Mouse (Mus musculus) left cerebral cortex, postnatal 10 days (tissue): ENCODE measurements around the gene Efna5. TPM values are rescaled to one million over a fixed set of nuclear protein-coding genes. Genes with fewer than 3 reads are reported as not detected.

Experiments used
- DNase-seq, 2 experiments: peaks; one replicate each; pipeline ENCODE4 v3.0.0; 2021 to 2022; ENCODE audit warnings: low spot score in 2 of 2, mixed read lengths in 1 of 2; ENCODE audit errors: extremely low spot score in 1 of 2
- intact Hi-C: fragments of 180-260 bp; cut with DNase I; formaldehyde crosslinking; loops from one replicate; pipeline ENCODE4 v1.15.1; 2025
- total RNA-seq, 2 experiments: library from RNA; stranded (reverse); gene quantifications; 2 replicates each; pipeline ENCODE4 v1.2.3; 2021

Gene Efna5
- total RNA-seq, 2 experiments from 2014 or later, result 44.2 to 44.4 TPM

GRCm38 (mm10) chr17:62729754-62730470 is 151.2 kb downstream of the Efna5 start:
- no peak for DNase-seq
- intact Hi-C loops, result no loop called here

GRCm38 (mm10) chr17:62728142-62728917 is 152.8 kb downstream of the Efna5 start:
- no peak for DNase-seq
- intact Hi-C loops, result no loop called here

- DNase-seq, result peak in 1 of 2 experiments; percentile 28
- intact Hi-C loops, result no loop called here
Observed at GRCm38 (mm10) chr17:62726102-62726501, 155.0 kb downstream of the Efna5 start.

GRCm38 (mm10) chr17:62722962-62723361 is 158.2 kb downstream of the Efna5 start:
- DNase-seq, result no peak
- intact Hi-C loops, result no loop called here

DNA sequence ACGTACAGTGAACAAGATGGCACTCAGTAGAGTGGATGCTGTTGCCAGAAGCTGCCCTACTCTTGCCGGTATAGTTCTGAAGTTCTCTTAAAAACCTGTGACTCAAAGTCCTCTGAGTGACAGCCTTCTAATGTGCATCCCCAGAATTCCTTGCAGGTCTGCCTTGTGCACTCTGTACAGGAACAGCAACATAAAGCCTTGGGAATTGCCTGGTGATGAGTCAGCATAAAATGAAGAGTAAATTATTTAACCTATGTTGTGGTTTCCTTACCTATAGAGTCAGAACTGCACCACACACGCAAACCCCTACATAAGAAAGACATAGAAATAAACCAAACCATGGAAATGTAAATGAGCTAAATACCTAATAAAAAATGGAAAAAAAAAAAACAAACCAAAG is 159.5 kb downstream of the Efna5 start:
- intact Hi-C loops, result no loop called here
- no peak for DNase-seq

GRCm38 (mm10) chr17:62720740-62721450 is 160.2 kb downstream of the Efna5 start:
- no peak for DNase-seq
- intact Hi-C loops, result no loop called here

DNA sequence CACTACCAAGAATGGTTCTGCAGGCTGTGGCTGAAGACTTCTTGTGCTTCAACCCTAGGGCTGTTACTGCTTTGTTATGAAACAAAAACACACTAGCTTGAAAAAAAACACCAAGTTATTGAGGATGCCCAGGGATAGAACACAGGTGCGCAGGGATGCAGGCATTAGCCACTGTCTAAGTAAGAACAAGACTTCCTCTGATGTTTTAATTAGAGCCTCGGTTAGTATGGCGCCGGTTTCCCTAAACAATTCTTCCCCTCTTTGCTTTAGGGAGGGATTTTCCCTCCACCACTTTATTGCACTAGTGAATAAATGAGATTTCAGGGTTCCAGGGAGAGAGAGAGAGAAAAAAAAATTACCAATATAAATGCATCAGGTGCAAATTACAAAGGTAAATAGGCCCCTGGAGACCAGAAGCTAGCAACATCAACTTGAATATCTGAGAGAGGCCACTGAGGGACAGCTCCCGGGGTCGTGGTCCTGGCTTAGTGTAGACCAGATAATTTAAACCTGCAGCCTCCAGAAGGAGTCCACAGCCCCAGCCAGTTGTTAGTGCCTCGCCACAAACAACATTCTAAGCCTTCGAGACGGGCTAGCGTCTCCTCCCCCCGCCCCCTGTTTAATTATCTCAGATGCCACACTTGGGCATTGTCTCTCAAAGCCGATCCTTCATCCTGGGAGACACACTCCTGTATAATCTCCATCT is 163.5 kb downstream of the Efna5 start:
- DNase-seq, result no peak
- intact Hi-C loops, result no loop called here

GRCm38 (mm10) chr17:62713455-62713854 is 167.7 kb downstream of the Efna5 start:
- no peak for DNase-seq
- intact Hi-C loops, result no loop called here

GRCm38 (mm10) chr17:62706418-62706817 is 174.7 kb downstream of the Efna5 start:
- DNase-seq, result no peak
- intact Hi-C loops, result no loop called here

DNA sequence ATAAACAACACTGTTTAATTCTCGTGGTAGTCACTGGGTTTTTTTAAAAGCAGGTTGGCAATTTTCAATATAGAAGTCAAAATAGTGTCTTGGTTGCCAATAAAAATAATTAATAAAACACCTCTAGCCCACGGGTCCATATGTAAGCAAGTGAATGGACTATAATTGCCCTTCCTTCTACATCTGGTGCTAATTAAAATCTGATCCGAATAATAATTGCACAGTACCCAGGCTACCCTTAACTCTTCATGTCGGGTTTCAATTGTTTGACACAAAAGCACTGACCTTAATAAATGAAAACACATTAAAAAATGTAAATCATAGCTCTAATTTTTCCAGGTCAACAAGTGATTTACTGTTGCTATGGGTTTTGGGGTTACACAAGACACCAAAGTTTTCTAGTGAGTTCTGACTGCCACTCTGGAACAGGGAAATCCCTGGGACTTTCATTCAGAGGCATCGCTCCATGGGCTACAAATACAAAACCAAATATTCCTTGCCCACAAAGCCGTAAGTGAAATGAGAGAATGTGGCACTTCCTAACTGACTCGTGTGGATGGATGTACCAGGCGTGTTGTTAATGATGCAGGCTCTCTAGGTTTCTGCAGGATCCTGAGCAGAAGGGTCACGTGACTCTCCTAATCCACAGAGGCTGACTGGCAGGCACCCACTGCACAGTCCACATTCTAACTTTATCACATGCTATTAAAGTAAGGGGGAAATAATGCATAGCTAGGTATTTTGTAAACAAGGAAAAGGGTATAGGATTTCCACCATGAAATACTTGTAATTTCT is 178.9 kb downstream of the Efna5 start:
- DNase-seq, result no peak
- intact Hi-C loops, result no loop called here

DNA sequence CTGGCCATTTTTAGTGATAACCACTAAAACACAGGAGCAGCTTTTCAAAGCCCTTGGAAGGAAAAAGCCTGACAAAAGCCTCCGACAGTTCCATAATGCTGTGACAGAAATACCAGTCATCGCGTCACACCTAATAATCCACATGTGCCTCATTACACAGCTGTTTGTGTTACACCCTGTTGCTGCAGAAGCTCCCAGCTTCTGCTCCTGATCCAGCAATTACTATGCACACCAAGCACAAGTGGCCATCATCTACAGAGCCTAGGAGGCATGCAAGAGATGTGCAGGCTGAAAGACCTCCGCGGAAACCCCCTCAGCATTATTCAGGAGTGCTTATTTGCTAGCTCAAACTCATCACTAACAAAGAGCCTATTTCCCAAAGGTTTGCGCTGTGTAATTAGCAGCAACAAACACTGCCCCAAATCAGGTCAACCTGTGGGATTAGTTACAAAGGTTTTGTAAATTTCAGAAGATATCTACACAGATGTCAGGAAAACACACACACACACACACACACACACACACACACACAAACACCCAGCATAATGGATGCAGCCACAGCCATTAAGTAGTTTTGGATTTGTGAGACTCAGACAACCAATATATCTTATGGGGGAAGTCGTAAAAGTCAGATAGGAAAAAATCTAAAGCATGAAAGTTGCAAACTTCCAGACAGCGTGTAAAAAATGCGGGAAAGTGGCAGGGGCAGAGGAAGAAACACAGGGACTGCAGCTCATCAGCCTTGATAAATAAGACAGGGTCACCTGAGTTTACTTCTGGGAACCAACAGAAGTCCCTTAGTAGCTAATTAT is 180.1 kb downstream of the Efna5 start:
- intact Hi-C loops, result no loop called here
- no peak for DNase-seq

DNA sequence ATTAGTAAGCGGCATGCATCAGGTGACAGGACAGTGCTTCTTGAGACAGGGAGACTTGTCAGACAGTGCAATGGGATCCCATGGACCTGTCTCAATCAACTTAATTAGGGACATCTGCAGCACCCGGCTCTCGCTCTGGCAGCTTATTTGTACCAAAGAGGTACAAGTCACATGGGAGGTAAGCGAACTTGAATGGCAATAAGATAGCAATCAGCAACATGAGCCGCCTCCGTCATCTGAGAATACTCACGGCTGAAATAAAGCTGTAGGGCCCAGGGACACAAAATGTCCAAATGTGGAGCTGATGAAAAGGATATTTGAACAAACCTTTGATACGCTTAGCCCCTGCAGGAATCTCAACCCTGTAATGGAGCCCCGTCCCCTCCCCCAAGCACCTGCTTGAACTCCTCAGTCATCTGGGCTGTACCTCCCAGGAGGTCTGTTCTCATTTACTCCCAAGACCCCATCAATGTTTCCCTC is 186.1 kb downstream of the Efna5 start:
- no peak for DNase-seq
- intact Hi-C loops, result no loop called here

GRCm38 (mm10) chr17:62692242-62692641 is 188.9 kb downstream of the Efna5 start:
- no peak for DNase-seq
- intact Hi-C loops, result no loop called here

GRCm38 (mm10) chr17:62691201-62691715 is 189.9 kb downstream of the Efna5 start:
- DNase-seq, result no peak
- intact Hi-C loops, result no loop called here

DNA sequence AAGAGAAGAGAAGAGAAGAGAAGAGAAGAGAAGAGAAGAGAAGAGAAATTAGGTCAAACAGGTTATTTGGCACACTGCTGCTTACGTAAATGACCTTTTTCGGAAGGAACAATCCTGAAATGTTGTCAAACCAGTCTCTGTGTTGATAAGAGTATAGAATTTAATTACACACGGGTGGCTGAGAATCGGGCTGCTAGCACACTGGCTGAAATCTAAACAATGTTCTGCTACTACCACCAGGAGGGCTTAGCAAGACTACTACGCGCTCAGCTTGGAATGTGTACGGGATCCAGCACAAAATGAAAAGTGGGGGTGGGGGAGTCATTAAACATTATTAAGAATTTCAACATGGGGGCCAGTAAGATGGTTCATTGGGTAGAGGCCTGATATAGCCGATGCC is 190.9 kb downstream of the Efna5 start:
- intact Hi-C loops, result no loop called here
- no peak for DNase-seq

DNA sequence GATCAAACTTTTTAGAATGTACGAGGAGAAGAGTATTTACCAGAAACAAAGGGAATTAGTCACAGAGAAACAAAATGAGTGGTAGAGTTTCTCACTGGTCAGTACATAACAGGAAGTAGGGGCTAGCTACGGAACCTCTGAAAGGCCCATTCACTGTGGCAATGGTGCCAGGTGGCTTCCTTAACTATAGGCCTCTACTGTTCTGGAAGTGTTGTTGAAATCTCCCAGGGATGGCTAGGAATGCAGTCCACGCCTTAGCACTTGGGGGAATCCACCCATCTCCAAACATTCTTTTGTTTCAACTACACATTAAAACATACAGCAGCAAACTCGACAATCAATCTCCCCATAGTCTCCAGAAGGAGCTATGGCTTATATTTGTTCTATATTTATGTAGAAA is 191.5 kb downstream of the Efna5 start:
- no peak for DNase-seq
- intact Hi-C loops, result no loop called here

- intact Hi-C loops, result no loop called here
- no peak for DNase-seq
Observed at GRCm38 (mm10) chr17:62687369-62687768, 193.7 kb downstream of the Efna5 start.
